Mouse (Mus musculus) left cerebral cortex, adult 2 months (tissue): Measurements from ENCODE around the gene Ssr4. TPM values are rescaled to one million over a fixed set of nuclear protein-coding genes. Genes with fewer than 3 reads are reported as not detected.

Experiments used
- DNase-seq, 2 experiments: peaks; one replicate each; pipeline ENCODE4 v3.0.0; 2021 to 2022; ENCODE audit warnings: low spot score in 2 of 2, mixed read lengths in 1 of 2; ENCODE audit errors: extremely low spot score in 1 of 2
- H3K27ac ChIP-seq: fragments of 200-600 bp; 2 replicates; pipeline ENCODE4 v1.8.1; 2022
- H3K4me3 ChIP-seq: fragments of 200-600 bp; 2 replicates; pipeline ENCODE4 v1.8.1; 2022
- CTCF ChIP-seq: fragments of 200-600 bp; IDR thresholded peaks from 2 replicates; pipeline ENCODE4 v1.8.1; 2022; ENCODE audit warnings: antibody characterized with exemption, mild to moderate bottlenecking, moderate library complexity
- intact Hi-C: fragments of 180-260 bp; cut with DNase I; formaldehyde crosslinking; loops from one replicate; pipeline ENCODE4 v1.15.1; 2025
- total RNA-seq, 2 experiments: library from RNA; stranded (reverse); gene quantifications; 2 replicates each; pipeline ENCODE4 v1.2.3; 2021

Gene Ssr4
- total RNA-seq, 2 experiments from 2014 or later, result 91.1 to 91.2 TPM

GRCm38 (mm10) chrX:73774168-73774760 is 12.6 kb upstream of the Ssr4 start, which contains the start of gene Srpk3:
Gene Srpk3 (plus strand): TSS chrX:73774405.
- no peak for TF ChIP-seq CTCF
- intact Hi-C loops, result no loop called here
- peak in 1 of 2 experiments; percentile 35 for DNase-seq
- Histone ChIP-seq H3K4me3 (no peak within 1 kb of the TSS), H3K27ac (peak within 1 kb of the TSS; percentile 82)

- DNase-seq, result no peak
- TF ChIP-seq CTCF, result no peak
- intact Hi-C loops, result no loop called here
- Histone ChIP-seq H3K4me3 (no peak overlapping the region), H3K27ac (peak overlapping the region; percentile 82)
Measured at GRCm38 (mm10) chrX:73774802-73775483, 11.9 kb upstream of the Ssr4 start.

- DNase-seq, result no peak
- no peak for TF ChIP-seq CTCF
- intact Hi-C loops, result loop anchor here (5.0 kb wide), 1 partner anchor 65 kb away; the partner anchor contains the start of genes Abcd1 and Bcap31
- Histone ChIP-seq H3K4me3 (no peak overlapping the region), H3K27ac (no peak overlapping the region)
Measured at GRCm38 (mm10) chrX:73782227-73782626, 4.6 kb upstream of the Ssr4 start.

- intact Hi-C loops, result loop anchor here (5.0 kb wide), 1 partner anchor 137 kb away; the partner anchor contains the start of genes Arhgap4 and Naa10
- DNase-seq, result no peak
- Histone ChIP-seq H3K27ac (peak overlapping the region; percentile 91), H3K4me3 (peak overlapping the region; percentile 67)
- TF ChIP-seq CTCF, result no peak
Measured at GRCm38 (mm10) chrX:73785666-73786065, 1.2 kb upstream of the Ssr4 start.

DNA sequence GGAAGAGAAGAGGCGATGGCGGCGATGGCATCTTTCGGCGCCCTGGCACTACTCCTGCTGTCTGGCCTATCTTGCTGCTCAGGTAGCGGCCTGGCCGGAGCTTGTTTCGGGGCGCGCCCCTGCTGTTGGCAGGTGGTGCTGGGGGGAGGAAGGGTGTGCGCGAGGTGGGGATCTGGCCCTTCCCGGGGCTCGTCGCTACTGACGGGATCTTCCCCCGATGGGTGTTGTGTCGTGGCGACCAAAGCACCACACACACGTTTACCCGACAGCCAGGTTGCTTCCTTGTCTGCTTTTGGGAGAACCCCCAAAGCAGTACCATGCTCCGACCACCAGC is 364 bp downstream of the Ssr4 start:
- intact Hi-C loops, result loop anchor here (5.0 kb wide), 1 partner anchor 135 kb away; the partner anchor contains the start of genes Arhgap4 and Naa10

DNA sequence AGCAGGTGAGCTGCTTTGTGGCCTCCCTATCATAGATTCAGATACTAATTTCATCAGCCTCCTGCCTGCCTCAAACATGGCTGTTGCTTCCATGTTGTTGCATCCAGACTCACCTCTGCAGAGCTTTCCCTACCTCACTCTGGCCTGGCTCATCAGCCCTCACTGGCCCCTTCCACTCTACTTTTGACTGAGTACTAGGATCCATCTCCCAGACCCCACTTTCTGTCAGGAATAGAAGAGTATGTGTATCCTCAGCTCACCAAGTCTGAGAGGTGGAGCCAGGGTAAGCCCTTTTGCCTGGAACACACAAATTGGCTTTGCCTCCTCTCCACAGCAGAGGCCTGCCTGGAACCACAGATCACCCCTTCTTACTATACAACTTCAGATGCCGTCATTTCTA is 1.7 kb downstream of the Ssr4 start:
- H3K4me3 ChIP-seq, result no peak overlapping the region
- DNase-seq, result no peak
- H3K27ac ChIP-seq, result no peak overlapping the region
- no peak for TF ChIP-seq CTCF
- intact Hi-C loops, result loop anchor here (5.0 kb wide), 1 partner anchor 134 kb away; the partner anchor contains the start of genes Arhgap4 and Naa10

More for the DNA sequence above, 364 bp downstream of the Ssr4 start:
- Histone ChIP-seq H3K4me3 (peak overlapping the region; percentile 67), H3K27ac (peak overlapping the region; percentile 84)
- DNase-seq, result no peak
- no peak for TF ChIP-seq CTCF

- DNase-seq, result no peak
- TF ChIP-seq CTCF, result no peak
- Histone ChIP-seq H3K4me3 (no peak overlapping the region), H3K27ac (no peak overlapping the region)
- intact Hi-C loops, result no loop called here
Measured at GRCm38 (mm10) chrX:73793039-73793438, 6.2 kb downstream of the Ssr4 start.

- no peak overlapping the region for H3K27ac ChIP-seq
- no peak for DNase-seq
- no peak overlapping the region for H3K4me3 ChIP-seq
- no peak for TF ChIP-seq CTCF
- intact Hi-C loops, result no loop called here
Measured at GRCm38 (mm10) chrX:73793505-73793904, 6.7 kb downstream of the Ssr4 start.

DNA sequence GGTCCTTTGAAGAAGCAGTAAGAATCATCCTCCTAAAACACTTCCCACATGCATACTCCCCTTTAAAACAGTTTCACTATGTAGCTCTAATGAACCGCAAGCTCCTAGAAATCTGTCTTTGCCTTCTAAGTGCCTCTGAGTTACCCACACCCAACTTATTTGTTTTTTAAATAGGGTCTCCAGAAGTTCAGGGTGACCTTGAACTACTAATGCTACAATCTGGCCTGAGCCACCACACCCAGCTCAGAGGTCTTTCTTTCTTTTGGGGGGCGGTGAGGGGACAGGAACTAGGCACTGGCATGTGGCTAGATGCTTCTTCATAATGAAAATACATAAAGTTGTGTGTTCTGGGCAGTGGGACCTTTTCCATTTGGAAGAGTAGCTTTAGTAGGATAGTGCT is 10.7 kb downstream of the Ssr4 start:
- intact Hi-C loops, result no loop called here
- DNase-seq, result no peak
- no peak overlapping the region for H3K27ac ChIP-seq
- TF ChIP-seq CTCF, result no peak
- no peak overlapping the region for H3K4me3 ChIP-seq

- Histone ChIP-seq H3K4me3 (no peak overlapping the region), H3K27ac (no peak overlapping the region)
- DNase-seq, result peak; percentile 43 to 49
- TF ChIP-seq CTCF, result peak; percentile 66
- intact Hi-C loops, result loop anchor here (2.0 kb wide), 1 partner anchor 96 kb away; no protein-coding TSS in a partner anchor
Measured at GRCm38 (mm10) chrX:73798502-73798901, 11.7 kb downstream of the Ssr4 start.

DNA sequence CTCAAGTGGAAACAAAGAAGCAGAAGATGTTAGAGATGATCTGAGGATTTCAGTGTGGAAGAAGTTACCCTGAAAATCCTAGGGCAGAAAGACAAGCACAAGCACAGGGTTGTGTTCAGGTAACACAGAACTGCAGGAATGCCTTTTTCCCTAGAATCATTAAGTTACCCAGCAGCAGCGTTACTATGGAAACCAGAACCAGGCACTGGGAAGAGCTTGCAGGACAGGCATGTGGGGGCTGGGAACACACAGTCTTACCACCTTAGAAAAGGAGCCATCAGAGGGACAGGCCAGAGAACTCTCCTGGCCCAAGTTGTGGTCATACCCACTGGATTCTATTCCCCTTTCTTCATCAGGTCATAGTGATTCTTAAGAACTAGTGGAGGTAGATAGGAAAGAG is 19.0 kb downstream of the Ssr4 start:
- TF ChIP-seq CTCF, result no peak
- no peak for DNase-seq
- H3K27ac ChIP-seq, result no peak overlapping the region
- intact Hi-C loops, result no loop called here
- no peak overlapping the region for H3K4me3 ChIP-seq

GRCm38 (mm10) chrX:73815072-73815471 is 28.2 kb downstream of the Ssr4 start:
- no peak overlapping the region for H3K4me3 ChIP-seq
- TF ChIP-seq CTCF, result no peak
- no peak for DNase-seq
- intact Hi-C loops, result no loop called here
- H3K27ac ChIP-seq, result no peak overlapping the region
